Mouse (Mus musculus) MEL (cell line): ENCODE results near the gene Gm9736.
"Not testable (repeated sequence)": the region's sequence is repeated elsewhere in the genome, so short reads cannot be mapped to it uniquely, and the experiment has no call there.

Experiments
- BHLHE40 ChIP-seq: IDR thresholded peaks from 2 replicates; pipeline ENCODE4 v1.6.1; 2012; ENCODE audit warnings: low read depth, mild to moderate bottlenecking, inconsistent platforms, low read length, improper control_type of control experiment, borderline replicate concordance
- CTCF ChIP-seq, 3 experiments: IDR thresholded peaks in 2 of 3; conservative IDR thresholded peaks in 1 of 3; 2 replicates each; pipeline ENCODE4 v1.5.1; 2011 to 2012; ENCODE audit warnings: low read length in 3 of 3, low read depth in 2 of 3, mild to moderate bottlenecking in 2 of 3, improper control_type of control experiment in 1 of 3, inconsistent platforms in 1 of 3, mixed read lengths in 1 of 3, moderate library complexity in 1 of 3; ENCODE audit not compliant: control insufficient read depth in 1 of 3, insufficient read depth in 1 of 3, poor library complexity in 1 of 3, severe bottlenecking in 1 of 3
- EP300 ChIP-seq, 2 experiments: IDR thresholded peaks; 2 replicates each; pipeline ENCODE4 v1.6.1; 2011; ENCODE audit warnings: improper control_type of control experiment in 2 of 2, low read length in 2 of 2, low read depth in 1 of 2, mild to moderate bottlenecking in 1 of 2
- JUND ChIP-seq: IDR thresholded peaks from 2 replicates; pipeline ENCODE4 v1.6.1; 2011; ENCODE audit warnings: low read depth, mild to moderate bottlenecking, improper control_type of control experiment, low read length
- RAD21 ChIP-seq: IDR thresholded peaks from 2 replicates; pipeline ENCODE4 v1.6.1; 2011; ENCODE audit warnings: mild to moderate bottlenecking, low read depth, low read length, improper control_type of control experiment

DNA sequence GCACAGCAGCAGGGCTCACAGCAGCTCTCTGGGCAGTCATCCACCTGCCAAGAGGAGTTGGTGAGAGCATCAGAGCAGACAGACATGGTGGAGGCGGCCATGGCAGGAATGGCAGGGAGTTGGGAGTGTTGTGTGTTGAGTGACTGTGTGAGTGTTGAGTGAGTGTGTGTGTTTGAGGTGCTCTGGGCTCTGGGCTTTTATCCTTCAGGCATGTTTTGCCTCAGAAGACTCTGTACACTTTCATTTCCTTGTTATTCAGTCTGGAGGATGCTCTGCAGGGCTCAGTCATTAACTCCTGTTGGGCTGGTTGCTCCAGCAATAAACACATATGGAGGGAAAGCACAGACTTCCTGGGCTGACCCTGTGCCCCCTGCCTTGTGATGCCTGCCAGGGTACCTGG lies 20.1 kb upstream of the Gm9736 start, which contains the start of gene Gm3238:
- TF ChIP-seq CTCF (IDR thresholded peaks at IDR 0.05 in 2 of 3, conservative IDR thresholded peaks at IDR 0.05 in 1 of 3; ENCODE audit: control insufficient read depth in 1 of 3, insufficient read depth in 1 of 3, low read depth in 2 of 3, low read length in 3 of 3, poor library complexity in 1 of 3, severe bottlenecking in 1 of 3); JUND; EP300 (IDR thresholded peaks at IDR 0.05; ENCODE audit: low read depth in 1 of 2, low read length in 2 of 2); BHLHE40; RAD21: not testable (repeated sequence)
